Mouse (Mus musculus): Measurements from ENCODE around the gene Gm14180.

DNA sequence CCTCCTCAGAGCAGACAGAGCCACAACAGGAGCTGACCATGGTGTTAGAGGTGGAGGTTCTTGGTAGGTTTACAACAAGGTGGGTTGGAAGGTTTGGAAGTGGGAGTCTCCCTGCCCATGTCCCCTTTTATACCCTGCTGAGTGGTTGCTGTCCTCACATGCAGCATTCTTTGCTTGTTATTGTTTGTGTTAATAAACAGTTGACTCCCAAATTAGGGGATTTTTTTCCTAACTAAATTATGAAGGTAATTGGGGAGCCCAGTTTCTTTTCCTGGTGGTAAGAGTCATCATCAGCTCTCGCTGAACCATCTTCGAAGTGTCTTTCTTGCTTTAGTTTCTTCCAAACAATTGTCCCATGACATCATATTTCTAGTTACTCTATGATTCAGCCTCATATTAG lies 46.5 kb upstream of the Gm14180 start, which contains the start of gene Krtap4-8:
- TF ChIP-seq CTCF (IDR thresholded peaks at IDR 0.05; ENCODE audit: control insufficient read depth, insufficient read depth, insufficient replicate concordance, low read depth, low read length) (no peak), POLR2A (IDR thresholded peaks at IDR 0.05; ENCODE audit: control insufficient read depth, low read depth, low read length) (no peak)
